Mouse (Mus musculus) hindbrain, embryonic 11.5 days (tissue): Measurements from ENCODE around the gene M1ap. TPM values are rescaled to one million over a fixed set of nuclear protein-coding genes. Genes with fewer than 3 reads are reported as not detected.

Experiments
- ATAC-seq: fragments of 200-750 bp; cut with Nextera tagmentation; 2 replicates; pipeline ENCODE4 v1.8.0; 2017; ENCODE audit warnings: mild to moderate bottlenecking, moderate TSS enrichment, moderate library complexity; ENCODE audit not compliant: low FRiP score
- DNase-seq: peaks from one replicate; pipeline ENCODE4 v3.0.0-alpha.2; 2015; ENCODE audit warnings: low spot score
- H3K27ac ChIP-seq: fragments of 300-500 bp; sonication (generic); 2 replicates; pipeline ENCODE4 v1.5.1; 2014; ENCODE audit warnings: mild to moderate bottlenecking, low read depth, low read length
- H3K27me3 ChIP-seq: fragments of 300-500 bp; sonication (generic); 2 replicates; pipeline ENCODE4 v1.6.1; 2014; ENCODE audit warnings: mild to moderate bottlenecking, low read length, moderate library complexity, mixed read lengths; ENCODE audit not compliant: control insufficient read depth, insufficient read depth
- H3K36me3 ChIP-seq: fragments of 300-500 bp; sonication (generic); 2 replicates; pipeline ENCODE4 v1.6.1; 2014; ENCODE audit warnings: mild to moderate bottlenecking, low read length, moderate library complexity, mixed read lengths; ENCODE audit not compliant: control insufficient read depth, insufficient read depth
- H3K4me1 ChIP-seq: fragments of 300-500 bp; sonication (generic); replicated peaks from 2 replicates; pipeline ENCODE4 v1.6.1; 2014; ENCODE audit warnings: low read length, mixed read lengths; ENCODE audit not compliant: control insufficient read depth, insufficient read depth
- H3K4me2 ChIP-seq: fragments of 300-500 bp; sonication (generic); replicated peaks from 2 replicates; pipeline ENCODE4 v1.6.1; 2014; ENCODE audit warnings: mild to moderate bottlenecking, low read depth, low read length
- H3K4me3 ChIP-seq: fragments of 300-500 bp; sonication (generic); 2 replicates; pipeline ENCODE4 v1.5.1; 2014; ENCODE audit warnings: low read depth, low read length
- H3K9ac ChIP-seq: fragments of 300-500 bp; sonication (generic); 2 replicates; pipeline ENCODE4 v1.6.1; 2014; ENCODE audit warnings: low read depth, low read length
- H3K9me3 ChIP-seq: fragments of 300-500 bp; sonication (generic); 2 replicates; pipeline ENCODE4 v1.6.1; 2016; ENCODE audit warnings: low read length; ENCODE audit not compliant: control insufficient read depth
- WGBS: fragments of 180-500 bp; shearing (Covaris S2); extraction: QIAGEN DNeasy Blood & Tissue Kit; methylation state at CpG from one replicate; pipeline ENCODE4 v1.1.7; 2014; 5-methylcytosine and 5-hydroxymethylcytosine counted together
- polyA plus RNA-seq: library from polyadenylated mRNA; unstranded; fragments of >200 nt; fragmentation: Nextera tagmentation; extraction: Ambion mirVana; gene quantifications from 2 replicates; pipeline ENCODE4 v1.2.1, GENCODE M21; 2014

M1ap gene
- polyA plus RNA-seq, 1 experiment from 2014 or later: not detected

GRCm38 (mm10) chr6:82925005-82925404 lies 21.7 kb upstream of the M1ap start:
- H3K4me1 ChIP-seq: no peaks in the 10 kb centered on the region
- 62% methylated on average over 3 of the region's 3 CpGs for WGBS
- no peak for DNase-seq
- no peak overlapping the region for H3K27ac ChIP-seq
- H3K4me3 ChIP-seq: no peak overlapping the region
- no peak overlapping the region for H3K4me2 ChIP-seq
- H3K27me3 ChIP-seq: no peaks in the 10 kb centered on the region
- ATAC-seq: no peak
- no peaks in the 10 kb centered on the region for H3K9me3 ChIP-seq
- no peaks in the 10 kb centered on the region for H3K36me3 ChIP-seq
- no peak overlapping the region for H3K9ac ChIP-seq

- Histone ChIP-seq H3K4me1 (no peaks in the 10 kb centered on the region), H3K27me3 (no peaks in the 10 kb centered on the region), H3K9ac (no peak overlapping the region), H3K4me2 (no peak overlapping the region), H3K4me3 (no peak overlapping the region), H3K27ac (no peak overlapping the region), H3K36me3 (no peaks in the 10 kb centered on the region), H3K9me3 (no peaks in the 10 kb centered on the region)
- ATAC-seq (no peak), DNase-seq (no peak)
- 83% methylated on average over 10 of the region's 10 CpGs for WGBS
These were observed 20.6 kb upstream of the M1ap start for GRCm38 (mm10) chr6:82926106-82926505.

GRCm38 (mm10) chr6:82926528-82926927 lies 20.2 kb upstream of the M1ap start:
- WGBS: 90% methylated on average over 7 of the region's 7 CpGs
- Histone ChIP-seq H3K36me3 (no peaks in the 10 kb centered on the region), H3K9me3 (no peaks in the 10 kb centered on the region), H3K4me3 (no peak overlapping the region), H3K9ac (no peak overlapping the region), H3K27ac (no peak overlapping the region), H3K27me3 (no peaks in the 10 kb centered on the region), H3K4me2 (no peak overlapping the region), H3K4me1 (no peaks in the 10 kb centered on the region)
- ATAC-seq: no peak
- no peak for DNase-seq

- Histone ChIP-seq H3K9me3 (no peaks in the 10 kb centered on the region), H3K27ac (no peak overlapping the region), H3K27me3 (no peaks in the 10 kb centered on the region), H3K4me3 (no peak overlapping the region), H3K4me1 (no peaks in the 10 kb centered on the region), H3K4me2 (no peak overlapping the region), H3K36me3 (no peaks in the 10 kb centered on the region), H3K9ac (no peak overlapping the region)
- DNase-seq (no peak), ATAC-seq (no peak)
- WGBS: 83% methylated on average over 5 of the region's 5 CpGs
These were observed 19.1 kb upstream of the M1ap start for GRCm38 (mm10) chr6:82927617-82928016.

GRCm38 (mm10) chr6:82934616-82935230 lies 12.0 kb upstream of the M1ap start:
- H3K27me3 ChIP-seq: peaks cover 5% of the 10 kb centered on the region
- DNase-seq: no peak
- H3K4me1 ChIP-seq: no peaks in the 10 kb centered on the region; the same call in 1 of the 2 replicates
- no peaks in the 10 kb centered on the region for H3K36me3 ChIP-seq
- H3K4me2 ChIP-seq: no peak overlapping the region
- ATAC-seq: no peak
- H3K9ac ChIP-seq: no peak overlapping the region
- H3K27ac ChIP-seq: no peak overlapping the region
- WGBS: 92% methylated on average over 3 of the region's 3 CpGs
- no peak overlapping the region for H3K4me3 ChIP-seq
- H3K9me3 ChIP-seq: no peaks in the 10 kb centered on the region

- no peak within 1 kb of the TSS for H3K27ac ChIP-seq
- no peaks in the 10 kb centered on the region; the same call in 1 of the 2 replicates for H3K4me1 ChIP-seq
- H3K9me3 ChIP-seq: no peaks in the 10 kb centered on the region
- H3K27me3 ChIP-seq: peaks cover 5% of the 10 kb centered on the region
- DNase-seq: peak; percentile 84
- H3K4me2 ChIP-seq: peak within 1 kb of the TSS; percentile 80
- H3K36me3 ChIP-seq: no peaks in the 10 kb centered on the region
- ATAC-seq: peak; percentile 97
- WGBS: 5% methylated on average over 25 of the region's 44 CpGs
- peak within 1 kb of the TSS; percentile 56 for H3K4me3 ChIP-seq
- H3K9ac ChIP-seq: peak within 1 kb of the TSS; percentile 83
These were observed 7.4 kb upstream of the M1ap start, which contains the start of gene Sema4f for GRCm38 (mm10) chr6:82939167-82939912. TSS of gene Sema4f (minus strand) at chr6:82939769.

- no peaks in the 10 kb centered on the region for H3K9me3 ChIP-seq
- H3K27ac ChIP-seq: no peak overlapping the region
- no peak overlapping the region for H3K4me3 ChIP-seq
- peaks cover 5% of the 10 kb centered on the region for H3K27me3 ChIP-seq
- DNase-seq (no peak), ATAC-seq (no peak)
- no peak overlapping the region for H3K4me2 ChIP-seq
- no peaks in the 10 kb centered on the region for H3K36me3 ChIP-seq
- H3K4me1 ChIP-seq: no peaks in the 10 kb centered on the region; the same call in 1 of the 2 replicates
- H3K9ac ChIP-seq: no peak overlapping the region
- WGBS: 81% methylated on average over 3 of the region's 3 CpGs
These were observed 5.9 kb upstream of the M1ap start for GRCm38 (mm10) chr6:82940765-82941164.

- Histone ChIP-seq H3K4me3 (no peak overlapping the region), H3K9me3 (no peaks in the 10 kb centered on the region), H3K36me3 (no peaks in the 10 kb centered on the region), H3K4me1 (no peaks in the 10 kb centered on the region), H3K4me2 (no peak overlapping the region), H3K27ac (no peak overlapping the region), H3K9ac (no peak overlapping the region), H3K27me3 (no peaks in the 10 kb centered on the region)
- ATAC-seq (no peak), DNase-seq (peak; percentile 34)
- 50% methylated on average over 6 of the region's 6 CpGs for WGBS
These were observed 952 bp upstream of the M1ap start for GRCm38 (mm10) chr6:82945750-82946149.
